Comparison of ENCODE assay signal across 21 mouse cellular contexts in the genomic region with DNA sequence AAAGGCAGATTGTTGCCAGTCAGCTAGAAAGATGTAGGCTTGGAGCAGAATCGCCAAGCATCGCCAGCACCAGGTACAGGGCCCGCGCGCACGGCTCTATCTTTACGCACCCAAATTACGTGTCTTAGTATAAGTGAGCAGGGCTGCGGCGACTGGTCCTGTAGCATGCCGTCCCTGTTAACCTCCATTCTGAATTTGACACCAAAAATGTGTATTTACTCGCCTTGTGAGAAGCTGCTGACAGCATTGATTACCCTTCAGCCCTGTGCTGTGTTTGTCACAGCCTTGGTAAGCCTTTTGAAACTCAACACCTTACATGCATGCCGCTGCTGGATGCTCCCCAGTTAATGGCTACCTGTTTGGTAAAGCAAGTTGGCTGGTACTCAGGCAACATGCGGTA.
DNase-seq lines count a peak whose midpoint lies in the region; ATAC-seq and TF ChIP-seq lines count a peak whose summit lies in the region.
"Had no signal": no experiment of that assay in that cellular context is flagged by ENCODE, and none has a peak within 500 bp of the region (broad histone marks: within the 10 kb centered on the region; RNA-seq: fewer than 3 reads in every experiment).

No protein-coding gene starts in this region.

- H3K9me3 ChIP-seq in heart, embryonic 13.5 days, result no peaks in the 10 kb centered on the region
- no peaks in the 10 kb centered on the region for H3K9me3 ChIP-seq in heart, postnatal 0 days (replicated peaks; ENCODE audit: control insufficient read depth, low read length)
- H3K9me3 ChIP-seq in heart, embryonic 10.5 days, result no peaks in the 10 kb centered on the region
- H3K9me3 ChIP-seq: embryonic facial prominence, embryonic 13.5 days; forebrain, embryonic 12.5 days; hindbrain, embryonic 13.5 days; intestine, embryonic 15.5 days had no signal

- peaks cover 42% of the 10 kb centered on the region for H3K4me1 ChIP-seq in heart, embryonic 13.5 days
- peaks cover 30% of the 10 kb centered on the region for H3K4me1 ChIP-seq in heart, postnatal 0 days (ENCODE audit: control insufficient read depth, insufficient read depth)
- H3K4me1 ChIP-seq in heart, embryonic 10.5 days, result peaks cover 21% of the 10 kb centered on the region
- H3K4me1 ChIP-seq: forebrain, embryonic 12.5 days; intestine, embryonic 15.5 days had no signal

- TF ChIP-seq CTCF in heart, postnatal 0 days (IDR thresholded peaks at IDR 0.05; ENCODE audit: low read depth), result no peak

- H3K27me3 ChIP-seq in heart, embryonic 13.5 days (replicated peaks), result no peaks in the 10 kb centered on the region
- no peaks in the 10 kb centered on the region for H3K27me3 ChIP-seq in heart, postnatal 0 days (ENCODE audit: control insufficient read depth, insufficient read depth, low read length)
- no peaks in the 10 kb centered on the region for H3K27me3 ChIP-seq in heart, embryonic 10.5 days (ENCODE audit: insufficient read depth, poor library complexity, severe bottlenecking)
- H3K27me3 ChIP-seq: embryonic facial prominence, embryonic 13.5 days; forebrain, embryonic 12.5 days; hindbrain, embryonic 13.5 days; intestine, embryonic 15.5 days had no signal

- 46% methylated on average over 14 of the region's 14 CpGs for WGBS in heart, embryonic 13.5 days
- 50% methylated on average over 14 of the region's 14 CpGs for WGBS in heart, postnatal 0 days
- WGBS in heart, embryonic 10.5 days, result 61% methylated on average over 14 of the region's 14 CpGs

- ATAC-seq in heart, embryonic 13.5 days (ENCODE audit: extremely low read depth, insufficient number of reproducible peaks, low FRiP score, low TSS enrichment), result no peak
- peak; percentile 37 for ATAC-seq in heart, postnatal 0 days (ENCODE audit: insufficient read depth, low read depth)
- ATAC-seq: activated CD4-positive, CD25-positive, alpha-beta regulatory T cell, adult 4 months; forebrain, embryonic 16.5 days; hindbrain, postnatal 0 days; intestine, embryonic 15.5 days had no signal

- TF ChIP-seq EP300 in heart, postnatal 0 days (IDR thresholded peaks at IDR 0.05; ENCODE audit: low read depth), result no peak

- no peak overlapping the region for H3K4me3 ChIP-seq in heart, embryonic 13.5 days
- no peak overlapping the region for H3K4me3 ChIP-seq in heart, postnatal 0 days (ENCODE audit: low read depth, low read length)
- no peak overlapping the region for H3K4me3 ChIP-seq in heart, embryonic 10.5 days
- H3K4me3 ChIP-seq: embryonic facial prominence, embryonic 13.5 days; forebrain, embryonic 12.5 days; heart, adult 2 months; hindbrain, embryonic 13.5 days; intestine, embryonic 15.5 days had no signal

- H3K27ac ChIP-seq in heart, embryonic 13.5 days (replicated peaks), result peak overlapping the region; percentile 57
- H3K27ac ChIP-seq in heart, postnatal 0 days (ENCODE audit: low read depth), result peak overlapping the region; percentile 4; the same call in 1 of the 2 replicates
- H3K27ac ChIP-seq in heart, embryonic 10.5 days, result no peak overlapping the region
- H3K27ac ChIP-seq: embryonic facial prominence, embryonic 13.5 days; forebrain, embryonic 12.5 days; heart, adult 2 months; hindbrain, embryonic 13.5 days; hindbrain, postnatal 0 days; intestine, embryonic 15.5 days had no signal

- peaks cover 16% of the 10 kb centered on the region for H3K36me3 ChIP-seq in heart, embryonic 13.5 days
- 0 out of 2 replicates have a peak, but pooled peaks cover 5% of the 10 kb centered on the region for H3K36me3 ChIP-seq in heart, postnatal 0 days (replicated peaks; ENCODE audit: control insufficient read depth, insufficient read depth, low read length)
- peaks cover 4% of the 10 kb centered on the region; the same call in 1 of the 2 replicates for H3K36me3 ChIP-seq in heart, embryonic 10.5 days
- H3K36me3 ChIP-seq: hindbrain, embryonic 13.5 days; intestine, embryonic 15.5 days had no signal

- no peak overlapping the region for H3K9ac ChIP-seq in heart, embryonic 13.5 days
- H3K9ac ChIP-seq in heart, postnatal 0 days (replicated peaks; ENCODE audit: low read depth, low read length), result no peak overlapping the region
- H3K9ac ChIP-seq: embryonic facial prominence, embryonic 13.5 days; forebrain, embryonic 12.5 days; hindbrain, embryonic 13.5 days; intestine, embryonic 15.5 days had no signal

- H3K4me2 ChIP-seq in heart, embryonic 13.5 days, result peak overlapping the region; percentile 46
- peak overlapping the region; percentile 18; the same call in 1 of the 2 replicates for H3K4me2 ChIP-seq in heart, postnatal 0 days (ENCODE audit: low read depth, low read length)
- H3K4me2 ChIP-seq: embryonic facial prominence, embryonic 13.5 days; forebrain, embryonic 12.5 days; hindbrain, embryonic 13.5 days; intestine, embryonic 15.5 days had no signal

- DNase-seq in heart, postnatal 4 days, result no peak
- no peak for DNase-seq in heart, postnatal 0 days (ENCODE audit: low spot score)
- DNase-seq in heart, embryonic 10.5 days (ENCODE audit: low spot score), result no peak
- peak; percentile 64 for DNase-seq in hindlimb bud, embryonic 11.5 days (ENCODE audit: extremely low spot score, low read depth, low spot score)
- DNase-seq in right cerebral cortex, adult 18-20 months, result no peak
- DNase-seq in layer of hippocampus, adult 9-11 months, result no peak
- no peak for DNase-seq in cerebellum, adult 11-12 months
- DNase-seq: adrenal gland, postnatal 14 days; cerebellum, adult 18-20 months; cerebellum, adult 9-11 months; gastrocnemius, postnatal 14 days; heart, adult 2 months; kidney, adult 18-20 months had no signal
